Mouse (Mus musculus): Measurements from ENCODE around the gene Zc3h15. TPM values are rescaled to one million over a fixed set of nuclear protein-coding genes. Genes with fewer than 3 reads are reported as not detected.
"Not testable (repeated sequence)": the region's sequence is repeated elsewhere in the genome, so short reads cannot be mapped to it uniquely, and the experiment has no call there.

The Zc3h15 gene
- polyA plus RNA-seq, 1 experiment from 2014 or later, result 217 TPM

DNA sequence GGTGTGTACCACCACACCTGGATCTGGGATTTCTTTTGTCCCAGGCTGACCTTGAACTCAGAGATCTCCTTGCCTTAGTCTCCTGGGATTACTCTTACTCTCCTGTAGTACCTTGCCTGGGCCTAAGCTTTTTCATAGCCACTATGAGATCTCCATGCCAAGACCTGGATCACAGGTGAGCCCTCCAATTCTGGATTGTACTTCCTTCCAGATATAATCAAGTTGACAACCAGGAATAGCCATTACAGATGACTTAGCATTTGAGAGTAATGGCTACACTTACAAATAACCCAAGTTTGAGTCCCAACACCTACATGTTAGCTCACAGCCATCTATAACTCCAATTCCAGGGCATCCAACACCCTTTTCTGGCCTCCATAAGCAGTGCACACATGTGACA lies 8.4 kb downstream of the Zc3h15 start:
- peaks cover 11% of the 10 kb centered on the region; the same call in 1 of the 2 replicates for H3K4me1 ChIP-seq
- no peak overlapping the region for H3K27ac ChIP-seq
- H3K4me2 ChIP-seq, result no peak overlapping the region
- H3K36me3 ChIP-seq (ENCODE audit: poor library complexity, severe bottlenecking), result peaks cover 15% of the 10 kb centered on the region; the same call in 1 of the 2 replicates
- H3K9ac ChIP-seq, result no peak overlapping the region
- H3K9me3 ChIP-seq (replicated peaks), result no peaks in the 10 kb centered on the region
- H3K27me3 ChIP-seq, result no peaks in the 10 kb centered on the region
- no peak for ATAC-seq
- no peak overlapping the region for H3K4me3 ChIP-seq

- Histone ChIP-seq H3K36me3 (ENCODE audit: poor library complexity, severe bottlenecking) (peaks cover 43% of the 10 kb centered on the region), H3K4me3 (no peak overlapping the region), H3K4me2 (no peak overlapping the region), H3K27me3 (no peaks in the 10 kb centered on the region), H3K9me3 (replicated peaks) (no peaks in the 10 kb centered on the region), H3K9ac (no peak overlapping the region), H3K27ac (no peak overlapping the region), H3K4me1 (no peaks in the 10 kb centered on the region)
- WGBS, result 92% methylated on average over 3 of the region's 3 CpGs
- ATAC-seq, result no peak
These were observed 15.0 kb downstream of the Zc3h15 start for GRCm38 (mm10) chr2:83659279-83659678.

GRCm38 (mm10) chr2:83660114-83660513 lies 15.9 kb downstream of the Zc3h15 start:
- ATAC-seq, result no peak
- H3K4me1 ChIP-seq, result no peaks in the 10 kb centered on the region

DNA sequence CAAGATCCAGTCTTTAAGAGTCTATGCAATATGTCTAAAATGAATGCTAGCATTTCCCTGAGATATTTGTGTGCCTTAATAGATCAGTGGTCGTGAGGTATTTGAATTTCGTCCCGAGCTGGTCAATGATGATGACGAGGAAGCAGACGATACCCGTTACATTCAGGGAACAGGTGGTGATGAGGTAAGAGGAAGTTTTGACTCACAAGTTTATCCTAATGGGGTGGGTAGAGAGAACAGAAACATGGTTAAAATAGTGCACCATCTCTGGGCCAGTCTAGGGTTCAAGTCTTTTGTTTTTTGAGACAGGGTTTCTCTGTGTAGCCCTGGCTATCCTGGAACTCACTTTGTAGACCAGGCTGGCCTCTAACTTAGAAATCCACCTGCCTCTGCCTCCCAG lies 17.1 kb downstream of the Zc3h15 start:
- no peaks in the 10 kb centered on the region for H3K9me3 ChIP-seq (replicated peaks)
- no peaks in the 10 kb centered on the region for H3K4me1 ChIP-seq
- H3K4me2 ChIP-seq, result no peak overlapping the region
- no peak overlapping the region for H3K9ac ChIP-seq
- H3K4me3 ChIP-seq, result no peak overlapping the region
- 95% methylated on average over 6 of the region's 6 CpGs for WGBS
- peaks cover 38% of the 10 kb centered on the region for H3K36me3 ChIP-seq (ENCODE audit: poor library complexity, severe bottlenecking)
- no peaks in the 10 kb centered on the region for H3K27me3 ChIP-seq
- ATAC-seq, result no peak
- H3K27ac ChIP-seq, result no peak overlapping the region

More at GRCm38 (mm10) chr2:83660114-83660513, 15.9 kb downstream of the Zc3h15 start:
- Histone ChIP-seq H3K27ac (no peak overlapping the region), H3K36me3 (ENCODE audit: poor library complexity, severe bottlenecking) (peaks cover 44% of the 10 kb centered on the region), H3K9ac (no peak overlapping the region), H3K9me3 (replicated peaks) (no peaks in the 10 kb centered on the region), H3K4me2 (no peak overlapping the region), H3K4me3 (no peak overlapping the region), H3K27me3 (no peaks in the 10 kb centered on the region)
- WGBS, result 94% methylated on average over 1 of the region's 1 CpGs

DNA sequence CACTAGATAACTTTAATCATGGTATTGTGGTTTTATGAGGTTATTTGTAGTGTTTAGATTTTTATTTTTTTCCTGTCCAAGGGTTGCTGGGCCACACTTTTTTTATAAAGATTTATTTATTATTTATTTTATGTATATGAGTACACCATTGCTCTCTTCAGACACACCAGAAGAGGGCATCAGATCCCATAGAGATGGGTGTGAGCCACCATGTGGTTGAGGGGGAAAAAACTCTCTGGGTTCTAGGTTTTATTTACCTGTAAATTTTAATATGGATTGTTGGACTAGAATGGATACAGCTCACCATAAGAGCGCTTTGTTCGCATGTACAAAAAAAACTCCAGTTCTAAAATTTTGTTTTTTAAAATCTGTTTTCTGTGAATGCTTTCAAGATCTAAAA lies 20.8 kb downstream of the Zc3h15 start:
- H3K4me2 ChIP-seq; ATAC-seq; H3K9me3 ChIP-seq (replicated peaks); H3K9ac ChIP-seq; H3K4me3 ChIP-seq; H3K27ac ChIP-seq; H3K27me3 ChIP-seq; H3K4me1 ChIP-seq: not testable (repeated sequence)
- peaks cover 34% of the 10 kb centered on the region for H3K36me3 ChIP-seq (ENCODE audit: poor library complexity, severe bottlenecking)
- WGBS, result 93% methylated on average over 2 of the region's 2 CpGs

GRCm38 (mm10) chr2:83667430-83667829 lies 23.2 kb downstream of the Zc3h15 start:
- Histone ChIP-seq H3K36me3 (ENCODE audit: poor library complexity, severe bottlenecking) (peaks cover 23% of the 10 kb centered on the region), H3K4me2 (no peak overlapping the region), H3K27me3 (no peaks in the 10 kb centered on the region), H3K9me3 (replicated peaks) (no peaks in the 10 kb centered on the region), H3K27ac (no peak overlapping the region), H3K9ac (no peak overlapping the region), H3K4me1 (no peaks in the 10 kb centered on the region), H3K4me3 (no peak overlapping the region)
- ATAC-seq, result no peak
- WGBS, result 77% methylated on average over 2 of the region's 2 CpGs

GRCm38 (mm10) chr2:83668052-83668451 lies 23.8 kb downstream of the Zc3h15 start:
- no peak overlapping the region for H3K27ac ChIP-seq
- peaks cover 20% of the 10 kb centered on the region; the same call in 1 of the 2 replicates for H3K36me3 ChIP-seq (ENCODE audit: poor library complexity, severe bottlenecking)
- H3K27me3 ChIP-seq, result no peaks in the 10 kb centered on the region
- no peaks in the 10 kb centered on the region for H3K4me1 ChIP-seq
- WGBS, result 89% methylated on average over 1 of the region's 1 CpGs
- no peak overlapping the region for H3K4me2 ChIP-seq
- no peak overlapping the region for H3K4me3 ChIP-seq
- no peak overlapping the region for H3K9ac ChIP-seq
- H3K9me3 ChIP-seq (replicated peaks), result no peaks in the 10 kb centered on the region
- ATAC-seq, result no peak

- Histone ChIP-seq H3K9me3 (replicated peaks) (no peaks in the 10 kb centered on the region), H3K27ac (no peak overlapping the region), H3K36me3 (ENCODE audit: poor library complexity, severe bottlenecking) (peaks cover 12% of the 10 kb centered on the region; the same call in 1 of the 2 replicates), H3K9ac (no peak overlapping the region), H3K4me1 (no peaks in the 10 kb centered on the region), H3K27me3 (no peaks in the 10 kb centered on the region), H3K4me2 (no peak overlapping the region), H3K4me3 (no peak overlapping the region)
- no peak for ATAC-seq
- 90% methylated on average over 5 of the region's 5 CpGs for WGBS
These were observed 25.8 kb downstream of the Zc3h15 start for GRCm38 (mm10) chr2:83669988-83670387.

GRCm38 (mm10) chr2:83671843-83672242 lies 27.6 kb downstream of the Zc3h15 start:
- Histone ChIP-seq H3K9me3 (replicated peaks) (no peaks in the 10 kb centered on the region), H3K27me3 (no peaks in the 10 kb centered on the region), H3K4me2 (no peak overlapping the region), H3K4me1 (no peaks in the 10 kb centered on the region), H3K9ac (no peak overlapping the region), H3K36me3 (ENCODE audit: poor library complexity, severe bottlenecking) (peaks cover 12% of the 10 kb centered on the region; the same call in 1 of the 2 replicates), H3K4me3 (no peak overlapping the region), H3K27ac (no peak overlapping the region)
- 93% methylated on average over 2 of the region's 2 CpGs for WGBS
- ATAC-seq, result no peak

DNA sequence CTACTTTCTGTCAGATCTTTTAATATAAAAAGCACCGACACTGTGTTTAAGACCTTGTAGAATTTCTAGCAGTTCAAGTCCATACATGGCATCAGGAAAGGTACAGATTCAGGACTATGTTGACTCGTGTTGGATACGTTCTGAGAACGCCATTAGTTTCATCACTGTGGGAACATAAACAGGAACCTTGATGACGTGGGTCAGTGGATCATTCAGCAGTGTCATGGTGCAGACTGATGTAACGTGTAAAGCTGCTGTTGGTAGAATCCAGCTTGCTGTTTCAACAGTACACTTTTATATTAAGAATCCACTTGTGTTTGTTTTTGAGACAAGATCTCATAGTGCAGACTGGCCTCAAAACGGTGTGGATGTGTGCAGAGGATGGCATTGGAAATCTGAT lies 28.8 kb downstream of the Zc3h15 start:
- H3K9ac ChIP-seq, result no peak overlapping the region
- peaks cover 6% of the 10 kb centered on the region; the same call in 1 of the 2 replicates for H3K36me3 ChIP-seq (ENCODE audit: poor library complexity, severe bottlenecking)
- no peaks in the 10 kb centered on the region for H3K4me1 ChIP-seq
- no peak for ATAC-seq
- H3K4me2 ChIP-seq, result no peak overlapping the region
- H3K27ac ChIP-seq, result no peak overlapping the region
- WGBS, result 82% methylated on average over 7 of the region's 7 CpGs
- no peaks in the 10 kb centered on the region for H3K27me3 ChIP-seq
- no peak overlapping the region for H3K4me3 ChIP-seq
- H3K9me3 ChIP-seq (replicated peaks), result no peaks in the 10 kb centered on the region

DNA sequence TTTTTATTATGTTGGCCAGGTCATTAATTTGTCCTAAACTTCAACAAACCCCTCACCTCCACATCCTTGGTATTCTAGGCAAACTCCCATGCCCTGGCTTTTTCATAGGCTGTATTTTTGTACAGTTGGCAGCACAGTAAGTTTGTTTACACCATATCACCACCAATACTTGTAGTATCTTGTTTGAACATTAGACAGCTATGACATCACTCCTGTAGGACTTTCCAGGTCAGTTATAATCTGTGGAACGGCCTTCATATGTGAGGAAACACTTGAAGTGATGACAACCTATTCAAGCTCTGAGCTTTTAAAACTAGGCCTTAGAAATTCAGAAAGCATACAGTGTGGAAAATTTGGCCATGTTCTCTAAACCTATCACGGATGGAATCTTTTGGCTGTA lies 29.6 kb downstream of the Zc3h15 start:
- Histone ChIP-seq H3K27me3 (no peaks in the 10 kb centered on the region), H3K4me2 (no peak overlapping the region), H3K9ac (no peak overlapping the region), H3K4me1 (no peaks in the 10 kb centered on the region), H3K36me3 (ENCODE audit: poor library complexity, severe bottlenecking) (peaks cover 6% of the 10 kb centered on the region; the same call in 1 of the 2 replicates), H3K9me3 (replicated peaks) (no peaks in the 10 kb centered on the region), H3K4me3 (no peak overlapping the region), H3K27ac (no peak overlapping the region)
- ATAC-seq, result no peak
- WGBS, result 90% methylated on average over 2 of the region's 2 CpGs

- Histone ChIP-seq H3K4me3 (no peak overlapping the region), H3K4me2 (no peak overlapping the region), H3K36me3 (ENCODE audit: poor library complexity, severe bottlenecking) (peaks cover 6% of the 10 kb centered on the region; the same call in 1 of the 2 replicates), H3K27me3 (no peaks in the 10 kb centered on the region), H3K4me1 (no peaks in the 10 kb centered on the region), H3K27ac (no peak overlapping the region), H3K9ac (no peak overlapping the region), H3K9me3 (replicated peaks) (no peaks in the 10 kb centered on the region)
- ATAC-seq, result no peak
- WGBS, result 81% methylated on average over 7 of the region's 7 CpGs
These were observed 30.2 kb downstream of the Zc3h15 start for GRCm38 (mm10) chr2:83674421-83674820.

GRCm38 (mm10) chr2:83674896-83675295 lies 30.7 kb downstream of the Zc3h15 start:
- no peaks in the 10 kb centered on the region for H3K27me3 ChIP-seq
- H3K4me3 ChIP-seq, result no peak overlapping the region
- no peaks in the 10 kb centered on the region for H3K4me1 ChIP-seq
- H3K9ac ChIP-seq, result no peak overlapping the region
- WGBS, result 89% methylated on average over 9 of the region's 9 CpGs
- H3K9me3 ChIP-seq (replicated peaks), result no peaks in the 10 kb centered on the region
- no peak for ATAC-seq
- no peak overlapping the region for H3K4me2 ChIP-seq
- no peak overlapping the region for H3K27ac ChIP-seq
- H3K36me3 ChIP-seq (ENCODE audit: poor library complexity, severe bottlenecking), result peaks cover 6% of the 10 kb centered on the region; the same call in 1 of the 2 replicates
